Mouse (Mus musculus) fat pad, adult 2 months (tissue): Measurements from ENCODE around the gene Slc22a17.
A peak's percentile ranks its signal among the peaks of the same experiment; 100 is the strongest.

ENCODE experiments used
- DNase-seq: peaks from one replicate; pipeline ENCODE4 v3.0.0-alpha.2; 2011; ENCODE audit warnings: low read depth, low spot score; ENCODE audit errors: extremely low read depth

Slc22a17 gene

DNA sequence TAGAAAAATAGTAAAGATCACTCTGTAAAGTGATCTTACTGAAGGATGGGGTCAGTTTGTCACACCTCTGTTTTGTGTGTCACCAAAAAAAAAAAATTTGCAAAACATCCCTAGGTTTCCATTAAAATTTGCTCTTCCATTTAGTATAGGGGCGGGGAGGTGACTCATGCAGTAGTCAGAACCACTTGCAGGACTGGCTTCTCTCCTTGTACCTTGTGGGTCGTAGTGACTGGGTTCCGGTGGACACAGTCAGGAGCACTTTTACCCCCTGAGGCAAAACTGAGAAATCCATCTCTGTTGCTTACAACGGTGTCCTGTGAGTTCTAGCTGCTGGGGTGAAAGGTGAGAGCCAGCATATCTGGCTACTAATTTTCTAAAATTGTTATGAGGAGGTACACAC, 9.3 kb downstream of the Slc22a17 start:
- no peak for DNase-seq

DNA sequence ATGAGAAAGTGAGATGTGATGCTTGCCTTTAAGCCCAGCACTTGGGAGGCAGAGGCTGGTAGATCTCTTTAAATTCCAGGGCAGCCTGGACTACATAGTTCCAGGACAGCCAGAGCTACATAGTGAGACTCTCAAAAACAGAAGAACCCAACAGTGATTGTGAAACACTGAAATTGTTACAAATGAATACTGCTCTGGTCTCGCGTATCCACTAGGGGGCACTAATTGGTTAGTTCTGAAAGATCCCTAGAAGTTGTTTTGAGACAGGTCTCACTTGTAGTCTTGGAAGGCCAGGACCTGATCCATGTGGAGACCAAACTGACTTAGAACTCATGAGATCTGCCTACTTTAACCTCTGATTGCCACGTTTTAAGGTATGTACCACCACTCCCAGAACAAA, 12.5 kb downstream of the Slc22a17 start:
- peak; percentile 46 for DNase-seq

DNA sequence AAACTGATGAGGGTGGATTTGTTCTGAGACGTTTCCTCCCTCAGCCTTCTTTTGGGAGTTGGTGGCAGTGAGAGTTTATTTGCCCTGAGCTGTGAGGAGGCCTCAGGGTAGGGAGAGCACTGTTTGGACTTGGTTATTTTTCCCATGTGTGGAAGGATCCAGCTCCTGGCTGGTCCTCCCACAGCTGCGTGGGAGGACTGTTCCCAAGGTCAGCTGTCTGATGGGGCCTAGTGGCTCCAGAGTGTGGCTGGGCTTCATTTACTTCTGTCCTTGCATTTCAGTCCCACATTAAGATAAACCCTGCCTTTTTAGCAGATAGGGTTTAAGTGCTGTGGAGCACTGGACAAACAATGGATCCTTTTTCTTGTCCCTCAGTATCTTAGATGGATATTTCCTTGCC, 15.5 kb downstream of the Slc22a17 start:
- DNase-seq, result no peak

DNA sequence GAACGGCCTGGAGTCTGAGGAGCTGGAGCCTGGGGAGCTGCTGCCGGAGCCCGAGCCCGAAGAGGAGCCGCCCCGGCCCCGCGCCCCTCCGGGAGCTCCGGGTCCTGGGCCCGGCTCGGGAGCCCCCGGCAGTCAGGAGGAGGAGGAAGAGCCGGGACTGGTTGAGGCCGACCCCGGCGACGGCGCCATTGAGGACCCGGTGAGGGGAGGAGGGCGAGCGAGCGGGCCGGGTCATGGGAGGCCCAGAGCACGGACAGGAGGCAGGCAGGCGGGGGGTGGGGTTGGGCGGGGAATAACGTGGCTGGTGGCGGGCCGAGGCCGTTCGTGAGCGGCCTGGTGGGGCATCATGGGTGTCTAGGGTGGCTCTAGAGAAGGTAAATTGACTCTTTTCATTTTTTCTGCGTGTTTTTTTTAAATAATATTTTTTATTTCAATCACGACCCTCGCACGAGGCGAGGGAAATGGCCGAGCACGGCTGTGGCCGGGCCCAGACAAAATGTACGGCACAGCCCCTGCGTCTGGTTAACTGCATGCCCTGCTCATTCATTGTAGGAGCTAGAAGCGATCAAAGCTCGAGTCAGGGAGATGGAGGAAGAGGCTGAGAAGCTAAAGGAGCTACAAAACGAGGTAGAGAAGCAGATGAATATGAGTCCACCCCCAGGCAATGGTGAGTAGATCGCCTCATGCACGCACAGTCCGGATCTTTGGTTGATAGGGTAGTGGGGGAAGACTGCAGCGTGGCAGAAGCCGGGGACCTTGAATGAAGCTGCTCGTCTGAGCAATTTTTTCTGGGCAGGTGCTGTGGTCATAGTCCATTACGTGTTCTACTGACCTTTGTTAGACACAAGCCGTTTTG, 18.4 kb downstream of the Slc22a17 start:
- no peak for DNase-seq

DNA sequence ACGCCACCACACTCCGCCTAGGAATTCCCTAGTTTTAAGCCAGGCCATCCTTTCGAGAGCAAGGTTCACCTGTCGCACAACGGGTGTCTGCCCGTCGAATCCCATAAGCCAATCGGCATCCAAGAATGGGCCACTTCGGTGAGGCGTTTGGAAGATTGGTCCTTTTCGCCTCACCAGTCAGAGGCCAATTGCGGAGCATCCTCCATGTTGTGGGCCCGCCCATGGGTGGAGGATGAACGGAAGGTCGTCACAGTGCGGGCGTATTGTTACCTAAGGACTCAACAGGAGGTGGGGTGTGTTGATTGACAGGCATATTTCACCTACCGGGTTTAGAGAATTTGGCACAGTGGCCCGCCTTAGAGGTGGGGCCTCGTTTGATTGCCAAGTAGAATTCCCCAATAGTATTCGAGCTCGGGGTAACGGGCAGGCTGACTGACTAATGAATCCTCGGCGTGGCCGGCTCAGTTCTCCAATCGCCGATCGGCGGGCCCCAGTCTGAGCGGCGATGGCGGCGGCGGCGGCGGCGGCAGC, 19.2 kb downstream of the Slc22a17 start:
- DNase-seq, result peak; percentile 98

DNA sequence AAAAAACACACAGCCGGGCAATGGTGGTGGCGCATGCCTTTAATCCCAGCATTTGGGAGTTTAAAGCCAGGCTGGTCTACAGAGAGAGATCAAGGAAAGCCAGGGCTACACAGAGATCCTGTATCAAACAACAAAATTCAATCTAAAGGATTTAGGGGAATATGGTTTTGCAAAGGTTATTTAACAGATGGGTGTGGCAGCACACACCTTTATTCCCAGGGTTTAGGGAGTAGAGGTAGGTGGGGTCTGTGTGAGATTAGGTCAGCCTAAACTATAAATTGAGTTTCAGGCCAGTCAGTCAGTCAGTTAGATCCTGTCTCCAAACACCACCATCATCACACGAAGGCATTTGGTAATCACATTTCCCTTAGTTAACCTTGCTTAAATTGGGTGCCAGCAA, 20.7 kb downstream of the Slc22a17 start, which contains the start of gene Pabpn1:
Gene Pabpn1, plus strand, starts transcription at position 301 of the 400 bp plus-strand sequence.
- no peak for DNase-seq

DNA sequence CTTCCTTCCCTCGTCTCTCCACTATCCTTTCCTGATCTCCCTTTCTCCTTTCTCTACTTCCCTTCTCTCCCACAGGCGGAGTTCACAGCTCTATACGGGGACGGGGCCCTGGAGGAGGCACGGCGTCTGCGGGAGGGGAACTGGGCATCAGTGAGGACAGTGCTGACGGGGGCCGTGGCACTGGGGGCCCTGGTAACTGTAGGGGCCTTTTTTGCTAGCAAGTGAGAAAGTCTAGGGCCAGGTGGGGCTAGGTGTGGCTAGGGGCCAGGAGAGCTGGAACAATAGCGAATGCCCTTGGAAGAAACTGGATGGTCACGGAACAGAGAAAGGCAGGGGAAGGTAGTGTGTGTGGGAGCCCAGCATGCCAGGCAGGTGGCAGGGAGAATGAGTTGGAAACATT, 27.6 kb downstream of the Slc22a17 start:
- DNase-seq, result no peak

DNA sequence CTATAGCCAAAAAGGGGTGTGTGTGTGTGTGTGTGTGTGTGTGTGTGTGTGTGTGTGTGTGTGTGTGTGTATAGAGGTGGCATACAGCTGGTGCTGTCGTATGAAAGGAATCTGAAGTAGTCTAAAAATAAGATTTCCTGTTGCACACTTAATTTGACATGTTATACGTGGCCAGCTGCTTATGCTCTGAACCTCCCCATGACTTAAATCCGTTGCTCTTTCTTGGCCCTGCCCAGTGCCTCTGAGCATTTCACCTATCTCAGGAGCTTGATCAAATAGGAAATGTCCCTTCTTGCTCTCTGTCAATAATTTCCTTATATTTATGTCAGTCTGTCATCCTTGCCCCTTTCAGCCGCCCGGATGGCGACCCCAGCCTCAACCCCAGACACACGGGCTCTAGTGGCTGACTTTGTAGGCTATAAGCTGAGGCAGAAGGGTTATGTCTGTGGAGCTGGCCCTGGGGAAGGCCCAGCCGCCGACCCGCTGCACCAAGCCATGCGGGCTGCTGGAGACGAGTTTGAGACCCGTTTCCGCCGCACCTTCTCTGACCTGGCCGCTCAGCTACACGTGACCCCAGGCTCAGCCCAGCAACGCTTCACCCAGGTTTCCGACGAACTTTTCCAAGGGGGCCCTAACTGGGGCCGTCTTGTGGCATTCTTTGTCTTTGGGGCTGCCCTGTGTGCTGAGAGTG, 28.8 kb downstream of the Slc22a17 start:
- DNase-seq, result no peak

DNA sequence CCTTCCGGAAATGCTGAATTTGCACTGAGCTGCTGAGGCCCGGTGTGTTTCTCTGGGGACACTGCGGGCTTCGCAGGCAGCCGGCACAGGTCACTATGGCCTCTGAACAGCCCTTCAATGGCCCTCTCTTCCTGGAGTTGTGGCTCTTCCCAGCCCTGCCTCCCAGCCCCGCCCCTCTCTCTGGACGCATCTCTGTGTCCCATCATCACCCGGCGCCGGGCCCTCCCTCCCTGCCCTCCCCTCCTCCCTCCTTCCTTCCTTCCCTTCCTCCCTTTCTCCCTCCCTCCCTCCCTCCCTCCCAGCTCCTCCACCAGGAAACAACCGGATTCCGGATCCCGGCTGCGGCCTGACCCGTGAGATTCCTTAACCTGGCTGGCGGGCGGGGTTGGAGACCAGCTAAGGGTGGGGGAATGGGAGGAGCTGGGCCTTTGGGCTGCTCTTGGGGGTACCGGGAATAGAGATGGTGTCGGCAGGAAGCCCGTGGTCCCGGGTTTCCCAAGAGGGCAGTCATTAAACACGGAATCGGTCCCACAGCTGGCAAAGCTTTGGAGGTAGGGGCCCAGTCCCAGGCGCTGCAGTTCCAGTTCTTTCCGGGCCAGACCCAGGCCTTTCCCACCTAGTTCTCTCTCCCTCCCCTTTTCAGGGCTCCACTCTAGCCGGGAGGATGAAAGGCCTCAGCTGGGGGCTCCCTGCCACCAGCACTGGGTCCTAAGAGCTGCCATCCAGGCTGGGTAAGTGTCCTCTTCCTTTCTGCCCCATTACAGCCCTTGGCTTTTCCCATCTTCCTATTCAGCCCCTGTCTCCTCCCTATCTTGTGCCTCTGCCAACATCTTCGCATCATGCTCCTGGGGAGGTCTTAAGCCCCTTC, 29.5 kb downstream of the Slc22a17 start, which contains the start of the genes Bcl2l2 and Gm20521:
Gene Bcl2l2, plus strand, starts transcription at position 224 of the 868 bp plus-strand sequence.
Gene Gm20521, plus strand, starts transcription at position 288 of the 868 bp plus-strand sequence.
- DNase-seq, result no peak

DNA sequence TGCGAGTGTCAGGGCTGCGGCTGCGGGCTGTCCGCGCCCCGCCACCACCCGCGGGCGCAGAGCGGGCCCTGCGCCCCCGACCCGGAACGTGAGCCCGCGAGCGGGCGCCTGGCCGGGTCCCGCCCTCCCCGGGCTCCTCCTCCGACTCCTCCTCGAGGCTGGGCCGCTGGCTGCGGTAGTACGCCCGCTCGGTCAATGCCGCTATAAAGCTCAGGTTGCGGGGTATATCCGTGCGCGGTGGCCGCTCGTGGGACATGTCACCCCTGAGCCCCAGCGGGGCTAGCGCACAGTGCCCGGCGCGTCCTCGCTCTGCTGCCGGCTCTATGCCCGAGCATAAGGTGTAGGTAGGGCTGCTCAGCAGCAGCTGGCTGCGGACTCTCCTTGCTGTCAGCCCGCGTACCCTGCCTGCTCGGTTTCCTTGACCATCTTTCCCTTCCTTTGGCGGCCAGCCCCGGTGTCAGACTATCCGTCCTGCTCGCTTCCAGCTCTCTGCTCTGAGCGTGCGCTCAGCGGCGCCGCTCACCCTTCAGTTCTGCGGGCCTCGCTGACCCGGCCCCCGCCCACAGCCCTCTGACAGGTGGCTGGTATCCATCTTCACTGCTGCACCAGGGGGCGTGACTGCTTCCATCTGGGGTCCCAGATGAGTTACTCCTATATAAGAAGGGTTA, 35.8 kb downstream of the Slc22a17 start, which contains the start of gene Ppp1r3e:
Gene Ppp1r3e, minus strand, starts transcription at position 503 of the 668 bp plus-strand sequence.
- no peak for DNase-seq

DNA sequence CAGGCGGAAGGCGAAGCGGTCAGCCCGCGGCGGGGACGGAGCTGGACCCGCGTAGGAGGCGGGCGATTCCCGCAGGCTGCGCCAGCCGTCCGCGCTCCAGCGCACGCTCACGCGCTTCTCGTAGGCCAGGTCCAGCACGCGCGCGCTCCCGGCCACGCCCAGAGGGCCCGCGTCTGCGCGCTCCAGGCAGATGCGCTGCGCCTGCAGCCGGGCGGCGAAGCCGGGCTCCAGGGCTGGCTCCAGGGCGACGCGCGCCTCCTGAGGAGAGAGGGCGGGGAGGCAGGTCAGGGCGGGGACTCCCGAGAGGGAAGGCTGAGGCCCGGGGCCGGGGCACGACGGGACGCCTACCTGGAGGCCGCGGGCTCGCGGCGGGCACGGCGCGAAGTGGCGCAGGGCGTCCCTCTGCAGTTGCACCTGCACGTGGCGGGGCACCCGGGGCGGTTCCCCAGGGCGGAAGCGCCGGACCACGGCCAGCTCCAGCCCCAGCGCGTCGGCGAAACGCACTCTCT, 36.3 kb downstream of the Slc22a17 start:
- DNase-seq, result no peak

DNA sequence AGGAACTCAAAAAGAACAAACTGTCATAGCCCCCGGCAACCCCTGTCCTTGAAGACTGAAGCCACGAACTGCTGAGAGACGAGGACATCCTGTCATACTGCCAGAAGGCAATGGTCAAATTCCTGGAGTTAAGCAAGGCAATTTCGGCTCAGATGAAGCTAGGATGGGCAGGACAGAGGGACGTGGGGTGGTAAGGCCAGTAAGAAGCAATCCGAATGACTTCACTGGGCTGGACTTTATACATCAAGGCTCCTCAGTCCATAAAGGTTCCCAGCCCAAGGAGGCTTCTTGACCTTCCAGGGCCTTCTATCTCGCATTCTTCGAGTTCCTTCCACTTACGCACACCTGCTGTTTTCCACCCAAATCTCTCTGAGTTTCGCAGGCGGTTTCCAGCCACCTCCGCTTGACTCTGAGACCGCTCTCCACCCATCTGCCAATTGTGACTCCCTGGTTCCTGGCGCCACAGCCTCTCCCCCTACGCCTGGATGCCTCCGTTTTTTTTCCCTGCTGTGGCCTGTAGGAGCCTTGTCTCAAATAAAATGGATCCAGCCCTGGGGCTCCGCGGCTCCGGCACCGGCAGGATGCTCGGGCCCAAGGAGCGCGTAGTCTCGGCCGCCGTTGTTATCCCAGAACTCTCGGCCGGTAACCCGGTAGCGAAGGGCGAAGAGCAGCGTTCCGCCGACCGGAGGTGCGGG, 36.9 kb downstream of the Slc22a17 start:
- DNase-seq, result no peak

DNA sequence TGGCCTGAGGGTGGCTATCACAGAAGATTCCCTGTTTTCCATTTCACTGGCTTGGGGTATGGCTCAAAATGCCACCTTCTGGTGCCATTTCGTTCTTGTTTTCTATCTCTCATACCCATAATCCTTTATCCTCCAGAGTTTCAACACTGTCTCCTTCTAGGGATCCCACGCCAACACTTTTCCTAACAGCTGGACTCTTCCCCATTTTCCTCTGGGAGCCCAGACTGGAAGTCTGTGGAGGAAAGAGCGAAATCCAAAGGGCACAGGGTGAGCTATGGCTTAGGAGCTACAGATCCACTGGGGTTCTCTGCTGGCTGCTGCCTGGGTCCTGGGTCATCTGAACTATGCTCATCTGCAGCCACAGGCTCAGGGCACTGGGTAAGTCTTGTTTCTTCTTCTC, 38.8 kb downstream of the Slc22a17 start:
- no peak for DNase-seq

DNA sequence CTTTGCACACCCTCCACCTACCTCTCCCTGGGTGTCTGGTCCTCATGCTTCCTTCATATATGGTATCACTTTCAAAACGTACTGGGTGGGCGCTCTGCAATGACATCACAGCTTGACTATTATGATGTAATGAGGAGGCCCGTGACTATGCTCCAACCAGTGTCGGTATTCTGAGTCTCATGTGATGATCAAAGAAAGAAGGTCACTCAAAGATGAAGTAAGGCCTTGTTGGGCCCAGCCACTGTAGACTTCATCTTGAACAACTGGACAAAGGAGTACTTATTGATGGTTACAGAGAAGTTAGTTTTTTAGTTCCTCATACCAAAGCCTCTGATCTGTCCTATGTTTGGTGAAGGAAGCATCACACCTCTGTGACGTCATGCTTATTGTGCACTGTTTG, 42.1 kb downstream of the Slc22a17 start, which contains the start of gene Homez:
Gene Homez, minus strand, starts transcription at position 101 of the 400 bp plus-strand sequence.
- DNase-seq, result no peak

DNA sequence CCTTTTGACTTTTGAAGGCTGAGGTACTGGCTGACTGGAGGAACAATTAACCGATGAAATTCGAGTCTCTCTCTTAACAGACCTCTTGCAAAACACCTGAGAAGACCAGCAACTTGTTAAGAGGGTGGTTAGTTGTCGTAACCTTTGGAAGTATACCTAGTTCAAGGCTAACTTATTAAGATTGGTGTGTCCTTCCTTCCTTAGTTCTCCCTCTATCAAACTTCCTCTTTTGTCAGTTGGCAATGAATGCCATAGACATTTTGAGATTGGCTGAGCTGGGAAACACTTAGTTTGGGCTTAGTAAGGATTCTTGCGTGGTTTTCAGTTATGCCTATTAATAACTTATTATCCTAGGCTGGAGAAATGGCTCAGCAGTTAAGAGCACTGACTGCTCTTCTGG, 44.9 kb downstream of the Slc22a17 start:
- no peak for DNase-seq

DNA sequence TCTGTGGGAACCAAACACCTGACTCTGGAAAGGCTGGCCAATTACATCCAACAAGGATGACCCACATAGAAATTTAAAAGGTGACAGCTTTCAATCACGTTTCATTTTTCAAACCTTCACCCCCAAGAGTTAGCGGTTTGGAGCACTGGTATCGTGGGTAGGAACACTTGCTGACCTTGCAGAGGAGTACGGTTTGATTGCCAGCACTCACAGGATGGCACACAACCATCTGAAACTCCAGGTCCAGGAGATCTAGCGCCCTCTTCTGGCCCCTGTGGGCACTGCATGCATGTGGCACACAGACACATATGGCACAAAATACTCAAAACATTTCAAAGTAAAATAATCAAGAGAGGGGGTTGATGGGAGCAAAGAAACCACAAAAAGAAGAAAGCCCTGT, 46.0 kb downstream of the Slc22a17 start:
- no peak for DNase-seq

DNA sequence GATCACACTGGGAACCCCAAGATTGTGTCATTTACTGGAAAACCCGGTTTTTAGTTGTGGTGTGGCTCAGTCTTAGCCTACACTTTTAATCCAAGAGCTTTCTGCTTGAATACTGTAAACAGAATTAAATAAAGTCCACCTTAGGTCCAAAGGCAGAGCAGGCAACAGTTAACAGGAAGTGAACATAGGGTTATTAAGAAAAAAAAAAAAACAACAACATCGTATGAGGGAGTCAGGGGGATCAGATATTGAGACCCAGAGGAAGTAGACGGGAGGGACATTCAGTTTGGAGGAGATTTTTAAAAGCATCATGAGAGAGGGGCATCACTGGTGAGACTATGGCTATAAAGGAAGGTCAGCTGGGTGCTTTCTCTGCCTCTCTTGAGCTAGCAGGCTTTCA, 46.7 kb downstream of the Slc22a17 start:
- no peak for DNase-seq

DNA sequence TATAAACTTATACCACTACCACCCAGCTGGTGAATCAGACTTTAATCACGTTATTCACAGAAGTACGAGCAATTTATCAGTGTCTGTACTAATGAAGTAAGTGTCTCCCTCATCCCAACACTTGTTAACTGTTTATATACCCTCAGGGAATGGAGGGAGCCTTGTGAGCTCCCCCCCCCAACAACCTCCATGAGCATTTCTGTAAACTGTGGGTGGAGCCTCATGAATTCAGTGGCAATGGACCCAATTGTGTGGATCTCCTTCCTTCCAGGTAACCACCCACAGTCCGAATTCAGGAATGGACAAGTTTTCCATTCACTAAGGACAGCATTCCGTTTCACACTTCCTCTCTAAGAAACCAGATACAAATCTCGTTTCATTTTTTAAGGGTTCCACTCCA, 47.3 kb downstream of the Slc22a17 start:
- no peak for DNase-seq

DNA sequence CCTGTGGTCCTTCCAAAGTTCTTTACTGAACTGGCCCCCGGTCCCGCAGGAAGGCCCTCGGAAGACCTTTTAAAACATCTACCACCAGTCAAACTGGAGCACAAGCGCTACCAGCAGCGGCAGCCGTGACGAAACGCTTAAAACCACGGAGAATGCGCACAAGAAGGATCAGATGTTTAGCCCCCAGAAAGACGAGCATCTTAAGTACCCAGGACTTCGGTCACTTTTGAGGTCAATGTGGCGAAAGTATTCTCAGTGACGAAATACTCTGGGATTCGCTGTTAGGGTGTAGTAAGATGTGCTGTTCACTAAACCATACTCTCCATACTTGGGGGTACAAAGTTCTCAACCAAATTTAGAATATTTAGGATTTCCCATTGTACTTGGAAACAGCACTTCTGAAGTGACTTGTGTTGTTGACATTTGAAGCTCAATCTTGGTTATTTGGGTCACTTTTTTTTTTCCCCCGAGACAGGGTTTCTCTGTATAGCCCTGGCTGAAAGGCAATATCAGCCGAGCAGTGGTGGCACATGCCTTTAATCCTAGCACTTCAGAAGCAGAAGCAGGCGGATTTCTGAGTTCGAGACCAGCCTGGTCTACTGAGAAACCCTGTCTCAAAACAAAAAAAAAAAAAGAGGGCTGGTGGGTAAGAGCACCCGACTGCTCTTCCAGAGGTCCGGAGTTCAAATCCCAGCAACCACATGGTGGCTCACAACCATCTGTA, 48.5 kb downstream of the Slc22a17 start:
- DNase-seq, result no peak
